ENCODE assay signal across 7 mouse cellular contexts in genomic region chr11:21369248-21370016, GRCm38 (mm10). TPM values are rescaled to one million over a fixed set of nuclear protein-coding genes. Genes with fewer than 3 reads are reported as not detected.
DNase-seq lines count a peak whose midpoint lies in the region; ATAC-seq and TF ChIP-seq lines count a peak whose summit lies in the region.

No protein-coding gene starts in this region.

- H3K4me1 ChIP-seq in ES-E14 (ENCODE audit: control insufficient read depth in 2 of 2, insufficient read depth in 2 of 2, low read length in 2 of 2, poor library complexity in 1 of 2): peaks cover 0 to 3% of the 10 kb centered on the region in 2 experiments; a peak in 1 of 4 replicates
- peaks cover 14% of the 10 kb centered on the region for H3K4me1 ChIP-seq in forebrain, embryonic 14.5 days (ENCODE audit: control insufficient read depth, insufficient read depth, low read length)
- H3K4me1 ChIP-seq in limb, embryonic 13.5 days: peaks cover 33% of the 10 kb centered on the region

- in situ Hi-C loops in ES-E14 (cut with MboI; ENCODE audit: low sequenced_read_pairs in 2 of 2, unreplicated experiment in 2 of 2): no loop called here

- peak overlapping the region; percentile 71 for H3K4me2 ChIP-seq in forebrain, embryonic 14.5 days (ENCODE audit: low read length)
- peak overlapping the region; percentile 71 for H3K4me2 ChIP-seq in limb, embryonic 13.5 days (replicated peaks)

- H3K4me3 ChIP-seq in ES-E14 (ENCODE audit: insufficient read depth in 1 of 2, low read depth in 1 of 2, low read length in 2 of 2, poor library complexity in 1 of 2, severe bottlenecking in 1 of 2): peak overlapping the region; percentile 91 to 92; a peak in 3 of 4 replicates
- H3K4me3 ChIP-seq in forebrain, embryonic 14.5 days (ENCODE audit: low read depth, low read length): peak overlapping the region; percentile 81
- H3K4me3 ChIP-seq in limb, embryonic 13.5 days: peak overlapping the region; percentile 74

- no peak for ATAC-seq in forebrain, embryonic 14.5 days
- ATAC-seq in limb, embryonic 13.5 days (ENCODE audit: low FRiP score, low read depth): no peak

- no peaks in the 10 kb centered on the region for H3K27me3 ChIP-seq in forebrain, embryonic 14.5 days (replicated peaks; ENCODE audit: control insufficient read depth, insufficient read depth, low read length)
- no peaks in the 10 kb centered on the region for H3K27me3 ChIP-seq in limb, embryonic 13.5 days

- DNase-seq in 416B (ENCODE audit: low read depth) (peak; percentile 64), ES-E14 (ENCODE audit: low read depth, low spot score) (no peak)
- DNase-seq in forebrain, embryonic 14.5 days (ENCODE audit: low spot score): no peak
- peak; percentile 43 for DNase-seq in retina, embryonic 14.5 days (ENCODE audit: low spot score)
- no peak for DNase-seq in gastrocnemius, postnatal 25 days
- DNase-seq in frontal cortex, postnatal 10 days (ENCODE audit: low spot score in 2 of 2): no peak

- no peaks in the 10 kb centered on the region for H3K36me3 ChIP-seq in ES-E14 (ENCODE audit: control insufficient read depth, insufficient read depth, low read length, poor library complexity, severe bottlenecking)
- H3K36me3 ChIP-seq in forebrain, embryonic 14.5 days (ENCODE audit: control insufficient read depth, insufficient read depth, low read length): no peaks in the 10 kb centered on the region
- no peaks in the 10 kb centered on the region for H3K36me3 ChIP-seq in limb, embryonic 13.5 days

- no peaks in the 10 kb centered on the region for H3K9me3 ChIP-seq in ES-E14 (ENCODE audit: control insufficient read depth, insufficient read depth, low read depth, low read length)
- no peaks in the 10 kb centered on the region for H3K9me3 ChIP-seq in forebrain, embryonic 14.5 days (replicated peaks; ENCODE audit: control insufficient read depth, low read length)
- no peaks in the 10 kb centered on the region for H3K9me3 ChIP-seq in limb, embryonic 13.5 days

- WGBS in forebrain, embryonic 14.5 days: 31% methylated on average over 9 of the region's 9 CpGs
- 16% methylated on average over 9 of the region's 9 CpGs for WGBS in limb, embryonic 13.5 days

- no peak overlapping the region for H3K27ac ChIP-seq in ES-E14 (ENCODE audit: insufficient read depth, low read depth, low read length, poor library complexity, severe bottlenecking)
- no peak overlapping the region for H3K27ac ChIP-seq in forebrain, embryonic 14.5 days (ENCODE audit: low read depth, low read length)
- H3K27ac ChIP-seq in limb, embryonic 13.5 days: peak overlapping the region; percentile 94

- no peak overlapping the region for H3K9ac ChIP-seq in ES-E14 (ENCODE audit: insufficient read depth, low read depth, low read length, poor library complexity, severe bottlenecking)
- H3K9ac ChIP-seq in forebrain, embryonic 14.5 days (ENCODE audit: low read length): peak overlapping the region; percentile 86; the same call in 1 of the 2 replicates
- H3K9ac ChIP-seq in limb, embryonic 13.5 days: peak overlapping the region; percentile 82

TF ChIP-seq in ES-E14, 5 proteins besides CTCF, POLR2A, EP300 and RAD21:
- TF ChIP-seq HCFC1 (IDR thresholded peaks at IDR 0.05; ENCODE audit: borderline replicate concordance, insufficient read depth, low read length) (no peak), CHD2 (IDR thresholded peaks at IDR 0.05; ENCODE audit: low read depth, low read length) (no peak), MAFK (IDR thresholded peaks at IDR 0.05; ENCODE audit: insufficient read depth, low read depth, low read length) (no peak), ZC3H11A (IDR thresholded peaks at IDR 0.05; ENCODE audit: borderline replicate concordance, low read depth, low read length) (no peak), ZNF384 (IDR thresholded peaks at IDR 0.05; ENCODE audit: low read depth, low read length) (no peak)

RNA-seq across cellular contexts. Expression of gene Ugp2, which starts 1.6 kb away (rescaled TPM):
- 9.4 and 22.9 TPM in 2 replicates for total RNA-seq in ES-E14 (2012; rRNA removed)
- polyA plus RNA-seq in forebrain, embryonic 14.5 days (2014; fragmentation: Nextera tagmentation; extraction: Ambion mirVana): 42.9 and 46.1 TPM in 2 replicates
- polyA plus RNA-seq in limb, embryonic 13.5 days (2015; fragmentation: Nextera tagmentation; extraction: Ambion mirVana): 101 and 109 TPM in 2 replicates
- 100 to 1,000 TPM; 358 to 461 TPM for total RNA-seq in gastrocnemius, postnatal 25 days (2021)

Comparison
In these comparisons a context has a peak if more than half of its experiments do, and no peak if none do; other contexts are left out.
1. DNase-seq: peak in 416B (single experiment) and retina, embryonic 14.5 days (single experiment); none in ES-E14 (single experiment), forebrain, embryonic 14.5 days (single experiment), gastrocnemius, postnatal 25 days (single experiment) and frontal cortex, postnatal 10 days (0 of 2).
2. RNA of gene Ugp2, which starts 1.6 kb away (total RNA-seq): 358 to 461 TPM in gastrocnemius, postnatal 25 days; 9.4 to 22.9 TPM in ES-E14; every median in the first group is over 10 times any median in the second.
3. Peak in every context shown above with its lines, with median percentiles within 50 percentile points of each other: H3K4me3 ChIP-seq.